Mouse (Mus musculus) E14TG2a.4 (cell line): ENCODE measurements around the gene Ccl26.
"Not testable (repeated sequence)": the region's sequence is repeated elsewhere in the genome, so short reads cannot be mapped to it uniquely, and the experiment has no call there.

Source experiments
- H3K27me3 ChIP-seq: 2 replicates; pipeline ENCODE4 v1.6.1; 2014; ENCODE audit warnings: low read length, control low read depth; ENCODE audit not compliant: insufficient read depth
- H3K36me3 ChIP-seq: 2 replicates; pipeline ENCODE4 v1.6.1; 2014; ENCODE audit warnings: low read length, control low read depth; ENCODE audit not compliant: insufficient read depth
- H3K4me1 ChIP-seq: replicated peaks from 2 replicates; pipeline ENCODE4 v1.6.1; 2014; ENCODE audit warnings: low read depth, low read length, control low read depth
- H3K4me3 ChIP-seq: replicated peaks from 2 replicates; pipeline ENCODE4 v1.5.1; 2014; ENCODE audit warnings: mild to moderate bottlenecking, low read length
- H3K9me3 ChIP-seq: 2 replicates; pipeline ENCODE4 v1.6.1; 2014; ENCODE audit warnings: low read length, control low read depth
- CTCF ChIP-seq: conservative IDR thresholded peaks from 2 replicates; pipeline ENCODE4 v1.5.1; 2014; ENCODE audit warnings: low read length
- NANOG ChIP-seq: IDR thresholded peaks from 2 replicates; pipeline ENCODE4 v1.6.1; 2014; ENCODE audit warnings: borderline replicate concordance, low read length, mixed read lengths
- POU5F1 ChIP-seq: IDR thresholded peaks from 2 replicates; pipeline ENCODE4 v1.6.1; 2014; ENCODE audit warnings: low read length, borderline replicate concordance

The Ccl26 gene

DNA sequence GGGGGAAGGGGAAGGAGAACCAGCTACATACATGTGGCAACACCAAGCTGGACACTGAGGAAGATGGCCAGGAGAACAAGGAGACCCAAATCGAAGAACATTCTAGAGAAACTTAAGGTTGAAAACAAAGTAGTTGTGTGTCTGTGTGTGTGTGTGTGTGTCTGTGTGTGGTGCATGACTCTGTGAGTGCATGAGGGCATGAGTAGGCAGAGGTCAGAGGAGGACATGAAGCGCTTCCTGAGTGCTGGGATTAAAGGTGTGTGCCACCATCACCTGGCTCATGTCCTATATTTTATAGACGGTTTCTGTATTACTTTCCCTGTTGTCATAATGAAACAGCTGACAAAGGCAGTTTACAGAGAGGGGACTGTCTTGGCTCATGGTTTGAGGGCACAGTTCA lies at the start of gene Ccl26:
Gene Ccl26, minus strand, starts transcription at position 101 of the 400 bp plus-strand sequence.
- Histone ChIP-seq H3K4me3 (no peak within 1 kb of the TSS), H3K9me3 (peaks cover 52% of the 10 kb centered on the region), H3K36me3 (no peaks in the 10 kb centered on the region), H3K27me3 (no peaks in the 10 kb centered on the region), H3K4me1 (no peaks in the 10 kb centered on the region)
- TF ChIP-seq POU5F1: no peak
- TF ChIP-seq NANOG: no peak
- no peak for TF ChIP-seq CTCF

DNA sequence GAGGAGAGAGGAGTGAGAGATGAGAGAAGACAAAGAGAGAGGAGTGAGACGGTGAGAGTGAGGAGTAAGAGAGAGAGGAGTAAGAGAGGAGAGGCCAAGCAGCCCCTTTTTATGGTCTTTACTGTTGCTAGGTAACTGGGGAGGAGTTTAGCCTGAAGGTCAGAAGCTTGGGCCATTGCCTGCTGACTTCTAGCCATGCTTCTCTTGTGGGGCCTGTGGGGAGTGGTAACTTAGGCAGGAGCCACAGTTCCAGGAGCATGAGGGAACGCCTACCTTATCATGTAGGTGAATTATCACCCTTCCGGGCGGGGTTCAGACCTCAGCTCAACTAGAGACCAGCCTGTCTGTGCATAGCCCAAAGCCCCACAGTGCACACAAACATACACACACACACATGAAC lies 46.4 kb upstream of the Ccl26 start:
- H3K27me3 ChIP-seq: peaks cover 1% of the 10 kb centered on the region; the same call in 1 of the 2 replicates
- no peaks in the 10 kb centered on the region for H3K36me3 ChIP-seq
- H3K4me3 ChIP-seq: no peak overlapping the region
- TF ChIP-seq POU5F1 (no peak), CTCF (no peak), NANOG (no peak)
- peaks cover 7% of the 10 kb centered on the region; the same call in 1 of the 2 replicates for H3K4me1 ChIP-seq
- peaks cover 9% of the 10 kb centered on the region for H3K9me3 ChIP-seq

GRCm38 (mm10) chr5:135607581-135607980 lies 44.2 kb upstream of the Ccl26 start:
- no peaks in the 10 kb centered on the region for H3K27me3 ChIP-seq
- peaks cover 16% of the 10 kb centered on the region for H3K9me3 ChIP-seq
- no peak for TF ChIP-seq CTCF
- H3K36me3 ChIP-seq: no peaks in the 10 kb centered on the region
- no peak overlapping the region for H3K4me3 ChIP-seq
- H3K4me1 ChIP-seq: peaks cover 7% of the 10 kb centered on the region; the same call in 1 of the 2 replicates

DNA sequence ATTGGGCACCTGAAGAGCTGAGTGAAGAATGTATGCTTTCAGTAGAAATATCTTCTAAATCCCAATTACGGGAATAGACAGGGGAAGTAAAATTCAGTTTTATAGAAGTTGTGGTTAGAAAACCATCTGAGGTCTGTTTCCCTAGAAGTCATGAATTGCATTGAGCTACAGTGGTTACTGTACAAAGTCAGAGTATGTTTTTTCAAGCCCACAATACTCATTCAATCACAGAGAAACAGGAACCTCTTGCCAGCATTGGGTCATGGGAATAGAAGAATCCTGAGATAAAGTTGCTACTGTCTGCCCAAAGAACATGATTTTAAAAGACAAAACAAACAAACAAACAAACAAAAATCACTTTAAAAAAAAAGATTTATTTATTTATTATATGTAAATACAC lies 43.3 kb upstream of the Ccl26 start:
- not testable (repeated sequence) for H3K36me3 ChIP-seq, H3K27me3 ChIP-seq, H3K4me3 ChIP-seq, H3K4me1 ChIP-seq
- peaks cover 20% of the 10 kb centered on the region for H3K9me3 ChIP-seq

GRCm38 (mm10) chr5:135604643-135605042 lies 41.3 kb upstream of the Ccl26 start:
- H3K4me1 ChIP-seq: not testable (repeated sequence)

GRCm38 (mm10) chr5:135589996-135590784 lies 26.8 kb upstream of the Ccl26 start:
- Histone ChIP-seq H3K4me3 (no peak overlapping the region), H3K4me1 (no peaks in the 10 kb centered on the region; the same call in 1 of the 2 replicates), H3K9me3 (peaks cover 22% of the 10 kb centered on the region), H3K36me3 (no peaks in the 10 kb centered on the region), H3K27me3 (no peaks in the 10 kb centered on the region)
- TF ChIP-seq NANOG (no peak), CTCF (no peak), POU5F1 (no peak)

More at GRCm38 (mm10) chr5:135604643-135605042, 41.3 kb upstream of the Ccl26 start:
- not testable (repeated sequence) for H3K4me3 ChIP-seq, H3K36me3 ChIP-seq, H3K27me3 ChIP-seq
- H3K9me3 ChIP-seq: peaks cover 37% of the 10 kb centered on the region

DNA sequence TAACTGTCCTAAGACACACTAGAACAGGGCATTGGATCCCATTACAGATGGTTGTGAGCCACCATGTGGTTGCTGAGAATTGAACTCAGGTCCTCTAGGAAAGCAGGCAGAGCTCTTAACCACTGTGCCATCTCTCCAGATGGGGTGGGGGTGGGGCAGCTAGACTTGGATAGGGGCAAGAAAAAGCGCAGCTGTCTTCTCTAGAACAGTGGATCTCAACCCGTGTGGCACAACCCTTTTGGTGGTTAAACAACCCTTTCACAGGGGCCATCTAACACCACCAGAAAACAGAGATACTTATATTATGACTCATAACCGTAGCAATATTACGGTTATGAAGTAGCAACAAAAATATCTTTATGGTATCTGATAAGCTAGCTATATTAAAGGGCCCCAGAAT lies 24.4 kb upstream of the Ccl26 start:
- no peaks in the 10 kb centered on the region for H3K27me3 ChIP-seq
- no peaks in the 10 kb centered on the region for H3K4me1 ChIP-seq
- TF ChIP-seq NANOG: no peak
- no peaks in the 10 kb centered on the region for H3K36me3 ChIP-seq
- H3K4me3 ChIP-seq: no peak overlapping the region
- H3K9me3 ChIP-seq: peaks cover 22% of the 10 kb centered on the region

DNA sequence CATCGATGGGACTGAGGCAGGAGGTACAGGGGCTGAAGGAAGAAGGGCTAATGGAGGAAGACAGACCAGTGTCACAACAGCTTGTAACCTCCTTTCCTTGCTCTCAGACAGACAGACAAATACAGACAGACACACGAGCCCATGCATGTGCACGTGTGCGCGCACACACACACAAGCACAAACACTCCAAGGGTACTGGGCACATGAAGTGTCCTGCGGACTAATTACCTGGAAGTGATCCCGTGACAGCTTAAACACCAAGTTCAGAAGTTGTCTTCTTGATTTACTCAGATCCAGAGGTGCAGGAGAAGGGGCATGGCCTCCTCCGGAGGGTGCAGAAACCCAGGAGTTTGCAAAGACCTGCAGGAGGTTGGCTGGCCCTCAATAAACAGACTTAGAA lies 22.3 kb upstream of the Ccl26 start:
- no peaks in the 10 kb centered on the region for H3K4me1 ChIP-seq
- no peaks in the 10 kb centered on the region for H3K36me3 ChIP-seq
- H3K27me3 ChIP-seq: no peaks in the 10 kb centered on the region
- H3K9me3 ChIP-seq: peaks cover 10% of the 10 kb centered on the region; the same call in 1 of the 2 replicates
- no peak overlapping the region for H3K4me3 ChIP-seq
- no peak for TF ChIP-seq POU5F1
- no peak for TF ChIP-seq CTCF
- no peak for TF ChIP-seq NANOG

- Histone ChIP-seq H3K9me3 (peaks cover 8% of the 10 kb centered on the region; the same call in 1 of the 2 replicates), H3K36me3 (no peaks in the 10 kb centered on the region), H3K4me1 (no peaks in the 10 kb centered on the region), H3K27me3 (no peaks in the 10 kb centered on the region), H3K4me3 (no peak overlapping the region)
- TF ChIP-seq POU5F1: no peak
- no peak for TF ChIP-seq CTCF
- no peak for TF ChIP-seq NANOG
Measured at GRCm38 (mm10) chr5:135582330-135582729, 19.0 kb upstream of the Ccl26 start.
